Mouse (Mus musculus) embryo, embryonic 9.5 days (tissue): Measurements from ENCODE around the gene Arhgef16.

Source experiments
- DNase-seq: peaks from one replicate; pipeline ENCODE4 v3.0.0-alpha.2; 2017; ENCODE audit errors: extremely low spot score

Arhgef16 gene

DNA sequence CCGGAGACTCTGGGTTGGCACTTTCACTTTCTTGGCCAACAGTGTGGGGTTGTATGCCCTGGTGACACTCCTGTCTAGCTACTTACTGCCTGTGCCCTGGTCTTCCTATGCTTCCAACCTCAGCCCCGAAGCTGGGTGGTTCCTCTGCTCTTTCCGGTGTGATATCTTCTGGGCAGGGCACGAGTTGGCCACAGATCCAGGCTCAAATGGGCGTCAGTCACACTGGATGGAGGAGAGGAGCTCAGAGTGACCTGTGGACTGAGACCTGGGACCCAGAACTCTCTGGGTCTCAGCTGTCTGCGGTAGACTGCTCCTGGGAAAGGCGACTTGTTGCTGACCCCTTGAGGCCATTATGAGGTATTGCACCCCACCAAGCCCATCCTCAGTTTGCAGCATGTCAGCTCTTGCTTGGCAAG, at the start of gene Arhgef16:
Arhgef16 (minus strand) TSS at position 211 of the 416 bp plus-strand sequence.
- peak; percentile 68 for DNase-seq

DNA sequence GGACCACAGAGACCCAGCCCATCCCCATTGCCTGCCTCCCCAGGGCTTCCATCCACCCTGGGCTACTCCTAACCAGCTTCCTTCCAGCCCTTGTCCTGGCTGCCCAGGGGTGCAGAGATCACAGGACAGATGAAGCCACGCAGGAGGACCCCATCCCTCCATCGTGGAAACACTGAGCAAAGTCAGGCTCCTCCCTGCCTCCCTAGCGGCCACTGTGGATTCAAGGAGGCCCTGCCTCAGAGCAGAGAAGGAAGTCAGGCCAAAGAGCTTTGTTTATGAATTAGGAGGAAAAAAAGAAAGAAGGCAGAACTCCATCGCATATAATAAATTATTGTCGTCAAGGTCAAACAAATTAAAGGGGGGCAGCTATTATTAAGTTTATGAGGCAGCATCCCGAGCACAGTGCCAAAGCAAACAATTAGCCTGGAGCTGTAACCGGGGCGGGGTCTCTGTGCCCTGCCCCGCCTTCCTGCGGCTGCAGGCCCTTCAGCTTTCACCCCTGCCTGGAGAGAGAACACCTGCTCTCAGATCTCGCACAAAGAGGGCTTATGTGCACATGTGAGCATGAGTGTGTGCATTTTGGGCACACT, 46.8 kb upstream of the Arhgef16 start:
- DNase-seq = no peak

DNA sequence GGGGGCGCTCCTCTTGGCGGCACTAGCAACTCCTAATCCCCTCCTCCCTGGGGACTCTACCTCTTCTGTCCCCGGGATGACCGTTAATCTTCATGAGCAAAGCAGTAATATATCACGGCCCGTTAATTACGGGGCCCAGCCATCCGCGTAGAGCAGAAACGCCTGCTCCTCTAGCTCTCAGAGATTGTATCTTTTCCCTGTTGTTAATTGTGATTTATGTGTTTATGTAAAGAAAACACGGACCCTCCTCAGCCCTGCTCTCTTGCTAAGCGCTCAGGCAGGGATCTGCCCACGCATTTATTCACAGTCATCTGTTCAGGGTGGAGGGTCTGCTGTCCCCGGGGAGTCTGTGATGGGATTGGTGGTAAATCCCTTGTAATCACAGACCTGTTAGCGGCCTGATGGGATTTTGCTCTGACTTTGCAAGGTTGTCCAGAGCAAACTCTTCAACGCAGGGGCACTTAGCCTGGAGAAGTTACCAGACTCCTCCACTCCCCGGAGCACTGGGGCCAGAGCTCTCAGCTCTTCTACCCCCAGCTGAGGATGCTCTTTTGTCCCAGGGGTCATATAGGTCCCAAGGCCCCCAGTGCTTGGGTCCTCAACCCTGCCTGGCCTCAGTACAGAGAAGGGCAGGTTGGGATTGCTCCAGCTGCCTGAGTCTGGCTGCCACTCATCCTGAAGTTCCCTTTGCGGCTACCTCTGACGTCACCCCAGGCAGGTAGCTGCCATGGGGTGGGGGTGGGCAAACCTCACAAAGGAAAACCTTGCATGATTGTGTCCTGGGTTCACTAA, 45.5 kb upstream of the Arhgef16 start:
- DNase-seq = peak; percentile 25

DNA sequence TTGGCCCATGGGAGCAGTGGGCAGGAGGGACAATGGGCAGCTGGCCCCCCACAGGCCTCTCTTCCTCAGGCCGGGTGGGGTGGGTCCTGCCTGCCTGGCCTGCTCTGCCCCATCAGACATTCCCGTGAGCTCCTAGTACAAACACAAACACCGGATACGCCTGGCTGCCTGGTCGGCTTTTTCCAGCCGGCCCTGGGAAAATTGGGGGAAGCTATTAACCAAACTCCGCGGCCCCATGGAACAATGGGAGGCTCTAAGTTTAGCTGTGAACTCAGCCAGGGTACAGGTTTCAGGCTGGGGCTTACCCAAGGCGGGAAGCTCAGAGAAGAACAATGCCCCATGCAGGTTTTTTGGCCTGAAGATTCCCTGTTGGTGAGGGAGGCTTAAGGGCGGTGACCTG, 35.2 kb upstream of the Arhgef16 start:
- peak; percentile 49 for DNase-seq

DNA sequence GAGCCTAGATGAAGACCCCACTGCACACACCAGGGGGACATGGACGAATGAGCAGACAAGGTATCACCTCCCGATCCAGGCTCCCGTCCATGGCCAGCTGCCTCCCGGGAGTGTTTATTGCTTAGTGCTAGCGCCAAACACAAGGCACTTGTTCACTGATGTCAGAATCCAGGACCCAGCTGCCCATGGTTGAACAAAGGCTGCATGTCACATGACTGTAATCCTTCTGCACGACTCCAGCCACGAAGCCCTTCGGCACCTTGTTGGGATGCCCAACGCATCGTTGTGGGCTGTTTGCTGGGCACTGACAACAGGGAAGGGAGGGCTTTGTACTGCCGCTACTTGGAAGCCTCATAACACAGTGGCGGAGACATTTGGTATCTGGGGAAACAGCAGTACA, 34.3 kb upstream of the Arhgef16 start, which contains the start of gene B230104I21Rik:
B230104I21Rik (plus strand) TSS at position 367 of the 400 bp plus-strand sequence.
- DNase-seq = no peak

DNA sequence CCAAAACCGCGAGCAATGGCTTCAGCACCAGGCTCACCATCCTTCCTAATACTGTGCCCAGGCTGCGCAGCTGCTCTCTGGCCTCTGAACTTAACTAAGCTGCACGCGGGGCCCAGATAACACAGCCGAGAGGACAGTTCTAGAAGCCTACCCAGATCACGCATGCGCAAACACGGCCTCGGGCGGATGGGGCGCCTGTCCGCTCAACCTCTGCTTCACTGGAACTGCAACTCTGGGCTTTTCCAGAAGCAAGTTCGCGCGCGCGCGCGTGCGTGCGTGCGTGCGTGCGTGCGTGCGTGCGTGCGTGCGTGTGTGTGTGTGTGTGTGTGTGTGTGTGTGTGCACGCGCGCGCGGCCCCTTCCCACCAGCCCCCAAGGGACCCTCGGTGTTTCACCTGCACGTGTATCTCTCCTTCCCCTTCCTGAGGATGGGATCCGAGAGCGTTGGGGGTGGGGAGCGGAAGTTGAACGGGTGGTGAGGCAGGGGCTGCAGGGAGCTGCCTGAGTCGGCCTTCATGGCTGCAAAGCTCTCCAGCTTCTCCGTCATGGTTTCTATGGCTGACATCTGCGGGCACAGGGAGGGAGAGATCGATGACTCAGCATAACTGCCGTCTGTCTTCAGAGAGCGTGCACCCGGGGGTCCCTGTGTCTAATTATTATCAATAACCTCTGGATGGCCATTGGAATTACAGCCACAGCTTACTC, 33.4 kb upstream of the Arhgef16 start:
- DNase-seq = peak; percentile 49

DNA sequence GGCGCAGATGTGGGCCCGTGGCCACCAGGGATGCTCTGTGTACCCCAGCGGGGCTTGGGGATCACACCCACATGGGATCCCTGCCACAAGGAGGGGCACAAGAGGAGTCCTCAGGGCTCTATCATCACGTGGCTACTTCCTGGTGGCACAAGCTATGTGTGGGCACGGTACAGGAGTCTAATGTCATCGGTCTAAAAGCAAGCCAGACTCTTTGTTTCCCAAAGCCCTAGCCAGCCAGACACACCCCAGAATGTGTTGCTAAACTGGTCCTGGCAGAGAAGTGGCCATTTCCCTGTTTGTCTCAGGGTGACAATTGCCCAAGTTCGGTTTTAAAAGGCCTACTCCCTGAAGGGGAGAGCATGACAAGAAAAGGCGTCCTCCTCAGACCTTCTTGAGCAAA, 31.8 kb upstream of the Arhgef16 start:
- no peak for DNase-seq

DNA sequence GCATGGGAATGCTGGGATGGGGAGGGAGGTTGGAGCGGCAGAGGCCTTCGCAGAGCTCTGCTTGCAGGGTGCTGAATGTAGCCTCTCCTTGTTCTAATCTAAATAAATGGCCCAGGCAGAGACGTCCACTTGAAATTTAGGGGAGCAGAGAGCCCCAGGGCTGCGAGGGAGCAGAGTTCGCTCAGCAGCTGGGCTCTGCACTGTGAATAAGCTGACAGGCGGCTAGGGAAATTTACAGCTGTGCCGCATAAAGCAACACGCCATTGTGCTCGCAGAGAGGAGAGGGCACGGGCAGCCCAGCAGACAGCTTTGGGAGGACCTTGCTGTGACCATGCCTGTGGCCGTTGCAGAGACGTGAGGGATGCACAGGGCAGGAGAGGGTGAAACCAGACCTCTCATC, 29.8 kb upstream of the Arhgef16 start:
- DNase-seq = peak; percentile 29

DNA sequence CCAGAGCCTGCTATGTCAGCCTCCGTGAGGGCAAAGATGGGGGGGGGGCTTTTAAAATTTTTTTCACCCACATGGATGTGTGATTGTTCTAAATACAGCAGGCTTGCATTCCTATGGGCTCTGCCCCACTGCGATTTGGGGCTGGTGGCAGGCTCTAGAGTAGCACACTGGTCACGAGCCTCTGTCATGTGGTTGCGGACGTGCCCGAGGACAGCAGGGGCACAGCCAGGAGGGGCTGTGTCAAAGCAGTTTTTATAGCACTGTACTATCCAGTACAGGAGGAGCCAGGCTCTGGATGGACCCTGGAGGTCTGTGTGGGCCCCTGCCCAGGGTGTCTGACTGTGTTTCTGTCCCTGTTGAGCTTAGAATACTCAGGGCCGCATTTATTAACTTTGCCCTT, 28.5 kb upstream of the Arhgef16 start:
- DNase-seq = no peak

DNA sequence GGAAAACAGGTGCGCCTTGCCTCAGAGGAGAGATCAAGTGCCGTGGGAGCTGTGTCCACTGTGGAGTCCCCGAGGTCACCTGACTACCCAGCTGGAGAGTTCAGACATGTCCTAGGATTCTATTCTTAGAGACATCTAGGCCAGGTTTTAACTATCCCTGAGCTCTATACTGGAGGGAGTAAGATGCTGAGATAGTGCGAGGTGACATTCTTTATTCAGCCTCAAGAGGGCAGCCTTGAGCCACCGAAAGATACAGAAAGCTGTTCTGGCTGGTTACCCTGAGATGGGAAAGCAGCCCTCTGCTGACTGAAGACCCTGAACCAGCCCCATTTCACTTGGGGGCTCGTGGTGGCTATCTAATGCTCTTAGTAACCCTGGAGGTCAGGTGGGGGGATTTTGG, 27.4 kb upstream of the Arhgef16 start:
- peak; percentile 87 for DNase-seq

DNA sequence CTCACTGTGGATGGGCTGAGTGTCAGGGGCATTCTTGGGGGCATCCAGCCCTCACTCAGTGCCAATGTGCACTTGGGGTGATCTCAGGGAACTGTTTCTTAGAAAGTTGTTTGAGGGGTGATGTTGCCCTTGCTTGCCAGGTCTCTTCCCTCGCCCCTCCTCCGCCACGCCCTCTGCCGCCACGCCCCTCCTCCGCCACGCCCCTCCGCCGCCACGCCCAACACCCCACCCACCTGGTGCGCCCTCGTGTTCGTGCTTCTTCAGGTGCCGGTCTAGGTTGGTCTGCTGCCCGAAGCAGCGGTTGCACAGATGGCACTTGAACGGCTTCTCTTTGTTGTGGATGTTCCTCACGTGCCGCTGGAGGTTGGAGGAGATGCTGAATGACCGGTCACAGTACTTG, 27.0 kb upstream of the Arhgef16 start:
- peak; percentile 28 for DNase-seq

DNA sequence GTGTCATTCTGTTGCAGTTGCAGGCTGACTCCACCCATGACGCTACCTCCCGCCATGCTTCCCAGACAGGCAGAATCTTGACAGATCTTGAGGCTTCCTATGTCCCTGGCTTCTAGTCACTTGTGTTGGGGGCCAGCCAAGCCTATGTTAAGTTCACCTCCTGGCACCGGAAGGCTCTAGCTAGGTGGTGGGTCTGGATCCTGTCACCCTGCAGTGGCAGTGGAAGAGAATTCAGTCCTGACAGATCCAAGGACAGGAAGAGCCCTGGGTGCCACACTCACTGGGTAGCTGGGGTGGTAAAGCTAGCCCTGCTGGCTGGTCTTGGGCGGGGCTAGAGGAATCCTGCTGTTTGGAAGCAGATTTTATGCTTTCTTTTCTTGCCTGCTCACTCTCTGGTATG, 23.9 kb upstream of the Arhgef16 start:
- no peak for DNase-seq

DNA sequence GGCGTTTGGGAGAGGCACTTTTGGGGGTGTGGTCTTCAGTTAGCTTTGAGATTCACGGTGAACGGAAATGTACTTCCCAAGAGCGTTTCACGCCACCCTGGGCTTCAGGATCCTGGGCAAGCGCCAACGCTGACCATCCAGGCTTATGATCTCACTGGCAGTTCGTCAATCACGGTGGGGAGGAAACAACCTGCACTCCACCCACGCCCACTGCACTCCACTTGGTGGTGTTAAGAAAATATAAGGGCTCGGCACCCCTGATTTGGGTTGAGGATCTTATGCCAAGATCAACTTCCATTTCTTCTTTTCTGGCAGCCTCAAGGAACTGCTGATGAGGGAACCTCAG, 12.1 kb upstream of the Arhgef16 start:
- DNase-seq = no peak

DNA sequence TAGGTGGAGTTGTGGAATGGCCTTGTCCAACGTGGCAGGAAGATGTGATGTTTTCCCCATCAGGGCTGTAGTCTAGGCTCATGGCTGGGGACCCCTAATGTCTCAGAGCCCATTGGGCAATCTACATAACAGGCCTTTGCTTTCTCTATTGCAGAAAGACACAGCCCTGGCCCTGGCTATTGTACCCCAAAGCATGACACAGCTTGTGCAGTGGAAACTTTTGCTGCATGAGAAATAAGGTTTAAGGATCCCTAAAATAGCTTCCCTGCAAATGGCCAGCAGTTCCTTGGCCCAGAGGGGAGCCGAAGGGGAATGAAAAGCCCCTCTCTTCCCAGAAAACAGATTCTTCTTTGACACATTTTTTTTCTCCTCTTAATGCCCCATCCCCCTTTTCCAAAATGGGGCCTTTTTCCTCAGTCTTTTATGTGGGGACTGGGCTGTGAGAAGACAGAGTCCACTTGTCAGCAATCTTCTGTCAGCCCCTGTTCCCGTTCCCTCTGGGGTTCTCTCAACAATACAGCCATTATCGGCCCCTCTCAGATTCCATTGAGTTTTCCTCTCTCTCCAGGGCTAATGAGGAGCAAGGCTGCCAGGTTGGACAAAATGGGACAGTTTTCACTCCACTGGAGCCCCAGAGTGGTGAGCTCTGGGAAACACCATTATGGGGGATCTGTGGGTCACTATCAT, 11.6 kb upstream of the Arhgef16 start:
- no peak for DNase-seq

DNA sequence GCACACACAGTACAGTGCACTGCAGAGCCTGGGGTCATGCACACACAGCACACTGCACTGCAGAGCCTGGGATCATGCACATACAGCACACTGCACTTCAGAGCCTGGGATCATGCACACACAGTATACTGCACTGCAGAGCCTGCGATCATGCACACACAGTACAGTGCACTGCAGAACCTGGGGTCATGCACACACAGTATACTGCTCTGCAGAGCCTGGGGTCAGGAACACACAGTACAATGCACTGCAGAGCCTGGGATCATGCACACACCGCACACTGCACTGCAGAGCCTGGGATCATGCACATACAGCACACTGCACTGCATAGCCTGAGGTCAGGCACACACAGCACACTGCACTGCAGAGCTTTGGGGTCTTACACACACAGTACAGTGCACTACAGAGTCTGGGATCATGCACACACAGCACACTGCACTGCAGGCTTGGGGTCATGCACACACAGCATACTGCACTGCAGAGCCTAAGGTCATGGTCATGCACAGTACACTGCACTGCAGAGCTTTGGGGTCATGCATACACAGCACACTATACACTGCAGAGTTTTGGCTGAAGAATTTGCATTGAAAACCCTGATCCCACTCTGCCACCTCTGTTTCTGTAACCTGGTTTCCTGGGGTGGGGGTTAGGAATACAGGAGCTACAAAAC, 10.8 kb upstream of the Arhgef16 start:
- DNase-seq = no peak

DNA sequence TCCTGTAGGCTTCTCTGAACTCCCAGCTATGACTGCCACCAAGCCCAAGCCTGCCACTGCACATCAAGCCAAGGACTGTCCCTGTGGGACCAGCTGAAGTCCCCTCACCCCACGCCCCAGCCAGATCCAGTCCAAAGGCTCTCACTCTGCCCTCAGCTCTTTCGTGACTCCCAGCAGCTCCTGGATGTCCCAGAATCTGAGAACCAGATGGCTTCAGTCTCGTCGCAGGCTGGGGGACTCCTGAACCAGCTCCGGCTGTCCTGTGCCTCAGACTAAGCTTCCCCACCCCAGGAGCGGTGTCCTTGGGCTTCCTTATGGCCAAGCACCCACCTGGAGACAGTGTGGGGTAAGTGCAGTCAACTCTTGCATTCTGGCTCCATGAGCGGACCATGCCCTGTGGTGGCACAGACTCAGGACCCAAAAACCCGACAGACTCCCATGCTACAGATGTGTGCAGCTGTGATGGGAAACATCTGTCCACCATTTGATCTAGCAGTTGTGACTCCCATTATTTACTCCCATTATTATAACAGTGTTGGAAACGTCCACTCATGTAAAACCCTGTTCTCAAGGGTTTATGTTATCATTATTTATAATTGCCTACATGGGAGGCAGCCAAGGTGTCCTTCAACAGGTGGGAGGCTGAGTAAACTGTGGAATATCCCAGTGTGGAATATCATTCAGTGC, 9.2 kb upstream of the Arhgef16 start:
- no peak for DNase-seq

DNA sequence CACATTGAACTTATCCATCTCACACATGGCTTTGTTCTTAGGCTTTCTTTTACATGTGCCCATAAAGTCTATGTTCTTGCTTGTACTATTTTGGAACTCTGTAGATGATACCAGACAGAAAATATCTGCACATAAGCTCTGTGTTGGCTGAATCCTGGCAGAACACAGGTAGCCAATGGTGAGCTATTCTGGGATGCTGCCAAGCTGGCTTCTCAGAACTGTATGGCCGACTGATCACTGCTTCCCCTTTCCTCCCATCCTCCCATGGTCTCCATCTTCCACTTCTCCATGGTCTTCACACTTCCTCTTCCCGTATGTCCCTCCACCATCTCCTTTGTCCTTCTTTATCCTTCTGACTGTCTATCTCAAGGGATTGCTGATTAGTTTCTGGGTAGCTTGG, 7.7 kb upstream of the Arhgef16 start:
- DNase-seq = no peak

DNA sequence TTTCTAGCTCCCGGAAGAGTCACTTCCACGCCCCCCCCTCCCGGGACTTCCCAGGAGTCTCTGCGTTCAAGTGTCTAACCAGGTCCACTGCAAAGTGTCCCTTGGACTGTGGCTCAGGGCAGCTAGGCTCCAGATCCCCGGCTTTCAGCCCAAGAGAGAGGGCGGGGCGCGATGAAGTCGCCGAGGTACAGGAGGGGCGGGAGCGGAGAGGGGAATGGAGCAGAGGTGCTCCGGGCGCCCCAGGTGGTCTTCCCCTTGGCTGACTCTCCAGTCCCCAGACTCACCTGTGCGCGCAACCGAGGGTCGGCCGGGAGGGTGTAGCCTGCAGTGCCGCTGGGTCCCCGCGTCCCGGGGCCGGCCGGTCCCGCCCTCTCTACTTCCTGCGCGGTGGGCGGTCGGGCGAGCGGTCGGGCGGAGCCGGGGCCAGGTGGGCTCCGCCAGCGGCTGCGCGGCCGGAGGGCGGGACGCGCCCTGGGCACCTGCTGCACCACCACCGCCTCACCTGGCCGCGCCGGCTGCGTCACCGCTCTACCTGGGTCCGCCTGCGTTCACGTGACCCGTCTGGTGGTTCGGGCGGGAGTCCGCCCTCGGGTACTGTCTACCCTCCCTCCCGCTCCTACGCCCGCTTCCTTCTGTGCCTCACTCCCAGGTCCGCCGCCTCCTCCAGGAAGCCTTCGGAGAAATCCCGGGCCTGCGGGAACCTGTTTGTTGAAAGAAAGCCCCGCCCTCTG, 1.8 kb downstream of the Arhgef16 start:
- peak; percentile 38 for DNase-seq

DNA sequence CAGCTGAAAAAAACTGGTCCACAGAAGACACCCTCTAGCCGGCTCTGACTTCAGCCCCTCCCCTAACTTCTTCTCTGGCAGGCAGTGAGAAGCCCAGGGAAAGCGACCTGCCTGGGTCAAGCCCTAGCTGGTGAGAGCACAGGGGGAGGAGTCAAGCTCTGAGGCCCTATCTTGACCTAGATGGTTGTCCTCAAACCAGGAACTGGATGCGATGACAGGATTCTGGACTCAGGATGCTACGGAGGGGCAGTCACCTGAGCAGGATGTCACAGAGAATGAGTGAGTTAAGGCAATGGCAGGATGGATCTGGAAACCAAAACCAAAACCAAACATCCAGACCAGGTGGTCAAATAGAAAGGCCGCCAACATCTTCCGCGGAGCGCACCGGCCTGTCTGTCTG, 3.7 kb downstream of the Arhgef16 start:
- peak; percentile 68 for DNase-seq

DNA sequence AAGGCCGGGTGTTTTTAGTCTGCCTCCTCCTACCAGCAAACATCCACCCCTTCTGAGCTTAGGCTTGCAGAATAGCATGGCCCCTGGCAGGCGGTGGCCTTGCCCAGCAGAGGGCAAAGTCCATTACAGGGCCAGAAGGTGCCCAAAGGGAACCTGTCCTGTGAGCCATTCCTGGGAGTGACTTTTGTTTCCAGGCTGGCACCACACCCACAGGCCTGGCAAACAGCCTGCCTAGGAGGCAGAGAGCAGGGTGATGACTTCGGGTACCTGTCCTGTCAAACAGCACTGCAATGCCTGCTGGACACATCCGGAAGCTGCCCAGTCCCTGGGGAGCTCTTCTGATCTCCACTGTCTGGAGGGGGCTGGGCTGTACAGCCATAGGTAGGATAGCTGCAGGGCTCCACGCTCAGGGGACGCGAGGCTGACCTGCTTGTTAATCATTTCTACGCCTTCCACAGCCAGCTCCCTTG, 7.2 kb downstream of the Arhgef16 start:
- DNase-seq = no peak
